Mouse (Mus musculus): Measurements from ENCODE around the gene Prr13. TPM values are rescaled to one million over a fixed set of nuclear protein-coding genes. Genes with fewer than 3 reads are reported as not detected.

The Prr13 gene
- total RNA-seq, 2 experiments from 2014 or later = 35.8 to 42.0 TPM

- no peak for DNase-seq (ENCODE audit: low spot score in 2 of 2)
- intact Hi-C loops (cut with DNase I) = no loop called here
Observed at GRCm38 (mm10) chr15:102502254-102502840, 43.5 kb downstream of the Prr13 start.

GRCm38 (mm10) chr15:102503447-102503846 is 44.6 kb downstream of the Prr13 start, which contains the start of gene Gm10337:
Gene Gm10337, plus strand, starts transcription at chr15:102503722.
- intact Hi-C loops (cut with DNase I) = no loop called here
- no peak for DNase-seq (ENCODE audit: low spot score in 2 of 2)

GRCm38 (mm10) chr15:102503924-102504782 is 45.3 kb downstream of the Prr13 start:
- intact Hi-C loops (cut with DNase I) = no loop called here
- no peak for DNase-seq (ENCODE audit: low spot score in 2 of 2)

- intact Hi-C loops (cut with DNase I) = no loop called here
- DNase-seq (ENCODE audit: low spot score in 2 of 2) = no peak
Observed at GRCm38 (mm10) chr15:102505073-102505769, 46.4 kb downstream of the Prr13 start.

GRCm38 (mm10) chr15:102505770-102506463 is 47.1 kb downstream of the Prr13 start:
- intact Hi-C loops (cut with DNase I) = no loop called here
- DNase-seq (ENCODE audit: low spot score in 2 of 2) = no peak

- intact Hi-C loops (cut with DNase I) = no loop called here
- DNase-seq (ENCODE audit: low spot score in 2 of 2) = no peak
Observed at GRCm38 (mm10) chr15:102506464-102506830, 47.6 kb downstream of the Prr13 start.

GRCm38 (mm10) chr15:102506864-102507263 is 48.0 kb downstream of the Prr13 start:
- DNase-seq (ENCODE audit: low spot score in 2 of 2) = no peak
- intact Hi-C loops (cut with DNase I) = no loop called here

GRCm38 (mm10) chr15:102507561-102507960 is 48.7 kb downstream of the Prr13 start:
- intact Hi-C loops (cut with DNase I) = no loop called here
- no peak for DNase-seq (ENCODE audit: low spot score in 2 of 2)

GRCm38 (mm10) chr15:102508336-102508735 is 49.5 kb downstream of the Prr13 start:
- intact Hi-C loops (cut with DNase I) = no loop called here
- no peak for DNase-seq (ENCODE audit: low spot score in 2 of 2)

- intact Hi-C loops (cut with DNase I) = no loop called here
- peak; percentile 55 to 57 for DNase-seq (ENCODE audit: low spot score in 2 of 2)
Observed at GRCm38 (mm10) chr15:102510110-102510509, 51.3 kb downstream of the Prr13 start.

- intact Hi-C loops (cut with DNase I) = no loop called here
- peak; percentile 86 to 88 for DNase-seq (ENCODE audit: low spot score in 2 of 2)
Observed at GRCm38 (mm10) chr15:102510590-102511284, 51.9 kb downstream of the Prr13 start.

GRCm38 (mm10) chr15:102511285-102511833 is 52.5 kb downstream of the Prr13 start:
- no peak for DNase-seq (ENCODE audit: low spot score in 2 of 2)
- intact Hi-C loops (cut with DNase I) = no loop called here

GRCm38 (mm10) chr15:102512010-102512409 is 53.2 kb downstream of the Prr13 start:
- DNase-seq (ENCODE audit: low spot score in 2 of 2) = no peak
- intact Hi-C loops (cut with DNase I) = no loop called here

Other genes starting within 250 kb of the Prr13 start
- gene Itgb7, start 227.1 kb upstream of the Prr13 start, total RNA-seq (2021) = 1 to 10 TPM; 1.0 to 1.7 TPM
- 10 to 100 TPM; 12.7 to 15.4 TPM for gene Rarg, start 201.5 kb upstream of the Prr13 start, total RNA-seq (2021)
- not detected for gene Gm9918, start 188.5 kb upstream of the Prr13 start, total RNA-seq (2021)
- 10 to 100 TPM; 42.1 to 43.9 TPM for gene Mfsd5, start 179.6 kb upstream of the Prr13 start, total RNA-seq (2021)
- under 1 TPM; 0.60 to 0.76 TPM for gene Espl1, start 162.8 kb upstream of the Prr13 start, total RNA-seq (2021)
- 100 to 1,000 TPM; 365 to 396 TPM for gene Pfdn5, start 132.9 kb upstream of the Prr13 start, total RNA-seq (2021)
- gene Myg1, start 127.3 kb upstream of the Prr13 start, total RNA-seq (2021) = 10 to 100 TPM; 54.8 to 57.2 TPM
- gene Aaas, start 108.3 kb upstream of the Prr13 start, total RNA-seq (2021) = 10 to 100 TPM; 14.0 to 16.6 TPM
- under 1 TPM; 0.41 to 0.66 TPM for gene Sp7, start 91.8 kb upstream of the Prr13 start, total RNA-seq (2021)
- 10 to 100 TPM; 24.3 to 27.0 TPM for gene Sp1, start 52.9 kb upstream of the Prr13 start, total RNA-seq (2021)
- gene Amhr2, start 13.7 kb upstream of the Prr13 start, total RNA-seq (2021) = 1 to 10 TPM in 1 of 2 experiments, under 1 TPM in 1; 0.62 to 2.4 TPM
- 100 to 1,000 TPM; 464 to 469 TPM for gene Pcbp2, start 11.5 kb downstream of the Prr13 start, total RNA-seq (2021)
- not detected for gene Gm10337, start 44.7 kb downstream of the Prr13 start, total RNA-seq (2021)
- gene Map3k12, start 58.0 kb downstream of the Prr13 start, total RNA-seq (2021) = 10 to 100 TPM; 93.6 to 96.2 TPM
- 10 to 100 TPM; 26.9 to 28.8 TPM for gene Tarbp2, start 59.2 kb downstream of the Prr13 start, total RNA-seq (2021)
- gene Npff, start 65.9 kb downstream of the Prr13 start, total RNA-seq (2021) = 1 to 10 TPM; 2.6 to 2.7 TPM
- 1 to 10 TPM in 1 of 2 experiments, under 1 TPM in 1; 0.57 to 1.8 TPM for gene Gm28047, start 166.0 kb downstream of the Prr13 start, total RNA-seq (2021)
- gene Atf7, start 166.4 kb downstream of the Prr13 start, total RNA-seq (2021) = 10 to 100 TPM; 30.9 to 36.8 TPM
- gene Atp5g2, start 213.3 kb downstream of the Prr13 start, total RNA-seq (2021) = 10 to 100 TPM; 11.6 to 14.2 TPM